Mouse (Mus musculus): ENCODE measurements around the gene Gm12216. TPM values are rescaled to one million over a fixed set of nuclear protein-coding genes. Genes with fewer than 3 reads are reported as not detected.

The Gm12216 gene
- polyA plus RNA-seq, 1 experiment from 2014 or later: 1.4 TPM

DNA sequence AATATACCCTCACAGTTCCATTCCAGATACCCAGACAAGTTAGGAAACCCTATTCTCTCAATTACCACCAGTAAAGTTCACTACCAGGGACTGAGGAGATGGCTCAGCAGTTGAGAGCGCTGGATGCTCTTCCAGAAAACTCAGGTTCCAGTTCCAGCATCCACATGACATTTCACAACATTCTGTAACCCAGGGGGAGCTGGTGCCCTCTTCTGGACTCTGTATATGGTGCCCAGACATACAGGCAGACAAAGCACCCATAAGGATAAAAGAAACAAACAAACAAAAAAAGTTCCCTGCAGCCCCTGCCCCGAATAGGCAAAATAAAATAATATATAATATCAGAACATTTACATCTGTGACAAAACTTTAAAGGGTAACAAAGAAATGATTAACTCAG is 124.6 kb downstream of the Gm12216 start:
- Histone ChIP-seq H3K9me3 (ENCODE audit: control insufficient read depth, low read length) (no peaks in the 10 kb centered on the region), H3K4me3 (ENCODE audit: low read depth, low read length) (no peak overlapping the region), H3K9ac (ENCODE audit: low read length) (no peak overlapping the region), H3K36me3 (ENCODE audit: control insufficient read depth, insufficient read depth, low read length) (no peaks in the 10 kb centered on the region), H3K27me3 (replicated peaks; ENCODE audit: control insufficient read depth, insufficient read depth, low read length) (no peaks in the 10 kb centered on the region), H3K4me2 (ENCODE audit: low read length) (no peak overlapping the region), H3K4me1 (replicated peaks; ENCODE audit: control insufficient read depth, insufficient read depth, low read length) (no peaks in the 10 kb centered on the region), H3K27ac (ENCODE audit: low read depth) (no peak overlapping the region)
- DNase-seq (ENCODE audit: low spot score) (no peak), ATAC-seq (replicated peaks; ENCODE audit: low FRiP score, low TSS enrichment, low read depth) (no peak)
- WGBS: 76% methylated on average over 2 of the region's 2 CpGs

DNA sequence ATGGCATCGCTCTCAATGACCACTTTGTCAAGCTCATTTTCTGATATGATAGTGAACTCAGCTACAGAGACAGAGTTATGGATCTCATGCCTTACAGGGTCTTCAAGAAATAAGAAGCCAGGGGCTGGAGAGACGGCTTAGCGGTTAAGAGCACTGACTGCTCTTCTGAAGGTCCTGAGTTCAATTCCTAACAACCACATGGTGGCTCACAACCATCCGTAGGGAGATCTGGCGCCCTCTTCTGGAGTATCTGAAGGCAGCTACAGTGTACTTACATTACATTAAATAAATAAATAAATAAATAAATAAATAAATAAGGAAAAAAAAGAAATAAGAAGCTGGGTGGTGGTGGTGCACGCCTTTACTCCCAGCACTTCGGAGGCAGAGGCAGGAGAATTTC is 125.2 kb downstream of the Gm12216 start:
- WGBS: 86% methylated on average over 7 of the region's 7 CpGs

More for the DNA sequence above, 125.2 kb downstream of the Gm12216 start:
- no peak for DNase-seq (ENCODE audit: low spot score)
- Histone ChIP-seq H3K36me3 (ENCODE audit: control insufficient read depth, insufficient read depth, low read length) (no peaks in the 10 kb centered on the region), H3K4me2 (ENCODE audit: low read length) (no peak overlapping the region), H3K9me3 (ENCODE audit: control insufficient read depth, low read length) (no peaks in the 10 kb centered on the region), H3K4me1 (replicated peaks; ENCODE audit: control insufficient read depth, insufficient read depth, low read length) (no peaks in the 10 kb centered on the region), H3K4me3 (ENCODE audit: low read depth, low read length) (no peak overlapping the region), H3K27me3 (replicated peaks; ENCODE audit: control insufficient read depth, insufficient read depth, low read length) (no peaks in the 10 kb centered on the region), H3K9ac (ENCODE audit: low read length) (no peak overlapping the region), H3K27ac (ENCODE audit: low read depth) (no peak overlapping the region)
- ATAC-seq (replicated peaks; ENCODE audit: low FRiP score, low TSS enrichment, low read depth): no peak

Small RNA genes lying within 50 kb of the gene (microRNA-seq; reads per million reads assigned to microRNA genes)
- gene Mir7671: not detected

Other genes starting within 250 kb of the Gm12216 start
- gene Il4, start 240.6 kb downstream of the Gm12216 start, polyA plus RNA-seq (2014; fragmentation: Nextera tagmentation; extraction: Ambion mirVana): 1.1 and 1.2 TPM in 2 replicates
- not detected in 2 replicates for gene Il13, start 224.6 kb downstream of the Gm12216 start, polyA plus RNA-seq (2014; fragmentation: Nextera tagmentation; extraction: Ambion mirVana)
- gene Rad50, start 151.9 kb downstream of the Gm12216 start, polyA plus RNA-seq (2014; fragmentation: Nextera tagmentation; extraction: Ambion mirVana): 29.5 and 29.8 TPM in 2 replicates
- not detected in 2 replicates for gene Il5, start 138.5 kb downstream of the Gm12216 start, polyA plus RNA-seq (2014; fragmentation: Nextera tagmentation; extraction: Ambion mirVana)
- gene Irf1, start 89.2 kb downstream of the Gm12216 start, polyA plus RNA-seq (2014; fragmentation: Nextera tagmentation; extraction: Ambion mirVana): 34.3 and 35.5 TPM in 2 replicates
- 0.60 and 0.68 TPM in 2 replicates for gene Gm17334, start 86.1 kb downstream of the Gm12216 start, polyA plus RNA-seq (2014; fragmentation: Nextera tagmentation; extraction: Ambion mirVana)
- 9.4 and 11.8 TPM in 2 replicates for gene Slc22a5, start 32.4 kb upstream of the Gm12216 start, polyA plus RNA-seq (2014; fragmentation: Nextera tagmentation; extraction: Ambion mirVana)
- 9.9 and 10.0 TPM in 2 replicates for gene Slc22a21, start 121.1 kb upstream of the Gm12216 start, polyA plus RNA-seq (2014; fragmentation: Nextera tagmentation; extraction: Ambion mirVana)
- 0.18 and 0.51 TPM in 2 replicates for gene Slc22a4, start 168.8 kb upstream of the Gm12216 start, polyA plus RNA-seq (2014; fragmentation: Nextera tagmentation; extraction: Ambion mirVana)
- gene Pdlim4, start 209.8 kb upstream of the Gm12216 start, polyA plus RNA-seq (2014; fragmentation: Nextera tagmentation; extraction: Ambion mirVana): 48.2 and 59.5 TPM in 2 replicates
- gene P4ha2, start 240.8 kb upstream of the Gm12216 start, polyA plus RNA-seq (2014; fragmentation: Nextera tagmentation; extraction: Ambion mirVana): 38.7 and 44.4 TPM in 2 replicates

Measured in intestine, embryonic 14.5 days (tissue).